Mouse (Mus musculus): Measurements from ENCODE around the gene Kcng1. TPM values are rescaled to one million over a fixed set of nuclear protein-coding genes. Genes with fewer than 3 reads are reported as not detected.

Gene Kcng1
- polyA plus RNA-seq, 2 experiments = 0.02 to 0.09 TPM

DNA sequence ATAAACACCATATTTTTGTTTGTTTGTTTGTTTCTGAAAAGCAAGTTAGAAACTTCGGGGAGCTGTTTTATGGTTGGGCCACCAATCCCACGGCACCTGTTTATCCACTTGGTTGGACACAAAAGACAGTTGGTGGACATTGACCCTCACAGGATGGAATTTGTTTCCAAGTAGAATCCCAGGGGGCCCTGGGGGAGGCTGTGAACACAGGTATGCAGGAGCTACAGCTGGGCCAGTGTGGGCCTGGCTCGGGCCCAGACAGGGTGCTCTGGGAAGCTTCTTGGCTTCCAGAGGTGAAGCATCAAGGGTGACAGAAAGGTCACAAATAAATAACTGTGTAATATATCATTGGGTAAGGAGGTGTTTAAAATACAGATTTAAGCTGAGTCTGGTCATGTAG, 25.0 kb downstream of the Kcng1 start:
- Histone ChIP-seq H3K27ac (no peak overlapping the region), H3K36me3 (replicated peaks; ENCODE audit: control insufficient read depth, insufficient read depth, low read depth) (no peaks in the 10 kb centered on the region), H3K4me1 (replicated peaks; ENCODE audit: control insufficient read depth in 2 of 2, insufficient read depth in 2 of 2, low read length in 1 of 2) (no peaks in the 10 kb centered on the region), H3K27me3 (ENCODE audit: control insufficient read depth, insufficient read depth, low read length) (no peaks in the 10 kb centered on the region; the same call in 1 of the 2 replicates), H3K4me3 (ENCODE audit: insufficient read depth in 1 of 2, low read depth in 2 of 2, low read length in 2 of 2) (no peak overlapping the region), H3K9me3 (ENCODE audit: control insufficient read depth, low read length) (no peaks in the 10 kb centered on the region), H3K9ac (replicated peaks) (no peak overlapping the region), H3K4me2 (ENCODE audit: low read depth) (no peak overlapping the region)
- DNase-seq (ENCODE audit: low read depth in 3 of 3, low spot score in 3 of 3) = no peak
- TF ChIP-seq CTCF (IDR thresholded peaks at IDR 0.05; ENCODE audit: low read depth) (no peak), EP300 (IDR thresholded peaks at IDR 0.05; ENCODE audit: low read depth) (no peak)
- WGBS (ENCODE audit: insufficient replicate concordance) = 64% methylated on average over 3 of the region's 3 CpGs
- ATAC-seq (ENCODE audit: insufficient read depth) = no peak

DNA sequence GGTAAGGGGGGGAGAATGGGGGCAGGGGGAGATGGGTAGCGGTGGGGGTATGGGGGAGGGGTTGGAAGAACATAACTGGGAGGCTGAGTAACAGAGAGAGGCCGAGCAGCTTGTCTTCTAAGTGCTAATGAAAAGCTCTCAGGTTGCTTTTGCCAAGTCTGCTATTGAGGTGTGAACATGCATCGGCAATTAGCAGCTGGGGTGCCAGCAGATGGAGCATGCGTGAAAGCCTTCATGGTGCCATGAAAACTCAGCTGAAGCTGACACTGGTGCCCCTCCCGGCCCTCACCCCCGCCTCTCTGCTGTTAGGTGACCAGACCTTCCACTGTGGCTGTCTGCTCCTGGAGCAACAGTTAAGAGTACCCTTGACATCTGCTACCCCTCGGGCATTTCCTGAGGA, 27.7 kb downstream of the Kcng1 start:
- Histone ChIP-seq H3K27ac (no peak overlapping the region), H3K9ac (replicated peaks) (no peak overlapping the region), H3K9me3 (ENCODE audit: control insufficient read depth, low read length) (no peaks in the 10 kb centered on the region), H3K27me3 (ENCODE audit: control insufficient read depth, insufficient read depth, low read length) (no peaks in the 10 kb centered on the region), H3K4me3 (ENCODE audit: insufficient read depth in 1 of 2, low read depth in 2 of 2, low read length in 2 of 2) (no peak overlapping the region), H3K36me3 (replicated peaks; ENCODE audit: control insufficient read depth, insufficient read depth, low read depth) (no peaks in the 10 kb centered on the region), H3K4me2 (ENCODE audit: low read depth) (no peak overlapping the region), H3K4me1 (replicated peaks; ENCODE audit: control insufficient read depth in 2 of 2, insufficient read depth in 2 of 2, low read length in 1 of 2) (no peaks in the 10 kb centered on the region)
- ATAC-seq (ENCODE audit: insufficient read depth) (no peak), DNase-seq (ENCODE audit: low read depth in 3 of 3, low spot score in 3 of 3) (no peak)
- 22% methylated on average over 7 of the region's 7 CpGs for WGBS (ENCODE audit: insufficient replicate concordance)
- TF ChIP-seq EP300 (IDR thresholded peaks at IDR 0.05; ENCODE audit: low read depth) (no peak), CTCF (IDR thresholded peaks at IDR 0.05; ENCODE audit: low read depth) (no peak)

DNA sequence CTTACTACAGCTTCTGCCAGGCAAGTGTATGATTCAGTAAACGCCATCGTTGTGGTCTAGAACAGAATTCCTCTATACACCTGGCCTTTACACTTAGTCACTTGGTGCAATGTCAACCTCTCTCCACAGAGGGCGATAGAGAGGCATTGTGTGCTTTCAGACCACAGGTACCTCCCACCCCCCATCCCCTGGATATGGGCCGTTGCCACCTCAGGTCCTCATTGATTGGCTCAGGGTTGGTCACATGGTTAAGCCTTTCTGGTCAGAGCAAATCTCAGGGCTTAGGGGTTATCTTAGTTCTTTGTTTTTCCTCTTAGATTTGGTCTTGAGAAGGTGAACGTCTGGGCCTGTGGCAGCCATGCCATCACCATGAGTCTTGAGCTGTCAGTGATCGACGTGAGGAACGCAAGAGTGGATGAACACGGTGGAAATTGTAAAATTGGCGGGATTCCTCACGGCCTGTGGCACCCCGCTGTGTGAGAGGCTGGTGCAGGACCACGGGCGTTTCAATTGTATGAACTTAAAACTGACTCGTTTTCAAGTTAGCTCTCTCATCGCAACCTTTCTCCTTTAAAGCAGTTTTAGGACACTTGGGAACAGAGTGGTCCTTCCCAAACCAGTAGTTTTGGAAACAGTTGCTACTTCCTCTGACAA, 28.8 kb downstream of the Kcng1 start:
- TF ChIP-seq EP300 (IDR thresholded peaks at IDR 0.05; ENCODE audit: low read depth) = no peak
- peak; percentile 75 for TF ChIP-seq CTCF (IDR thresholded peaks at IDR 0.05; ENCODE audit: low read depth)
- WGBS (ENCODE audit: insufficient replicate concordance) = 11% methylated on average over 16 of the region's 16 CpGs
- Histone ChIP-seq H3K9ac (replicated peaks) (no peak overlapping the region), H3K4me2 (ENCODE audit: low read depth) (no peak overlapping the region; the same call in 1 of the 2 replicates), H3K9me3 (ENCODE audit: control insufficient read depth, low read length) (no peaks in the 10 kb centered on the region), H3K4me3 (ENCODE audit: insufficient read depth in 1 of 2, low read depth in 2 of 2, low read length in 2 of 2) (no peak overlapping the region), H3K4me1 (replicated peaks; ENCODE audit: control insufficient read depth in 2 of 2, insufficient read depth in 2 of 2, low read length in 1 of 2) (no peaks in the 10 kb centered on the region), H3K27me3 (ENCODE audit: control insufficient read depth, insufficient read depth, low read length) (no peaks in the 10 kb centered on the region), H3K36me3 (replicated peaks; ENCODE audit: control insufficient read depth, insufficient read depth, low read depth) (no peaks in the 10 kb centered on the region), H3K27ac (no peak overlapping the region)
- DNase-seq (ENCODE audit: low read depth in 3 of 3, low spot score in 3 of 3) = no peak
- ATAC-seq (ENCODE audit: insufficient read depth) = peak; percentile 15; the same call in 1 of the 2 replicates

DNA sequence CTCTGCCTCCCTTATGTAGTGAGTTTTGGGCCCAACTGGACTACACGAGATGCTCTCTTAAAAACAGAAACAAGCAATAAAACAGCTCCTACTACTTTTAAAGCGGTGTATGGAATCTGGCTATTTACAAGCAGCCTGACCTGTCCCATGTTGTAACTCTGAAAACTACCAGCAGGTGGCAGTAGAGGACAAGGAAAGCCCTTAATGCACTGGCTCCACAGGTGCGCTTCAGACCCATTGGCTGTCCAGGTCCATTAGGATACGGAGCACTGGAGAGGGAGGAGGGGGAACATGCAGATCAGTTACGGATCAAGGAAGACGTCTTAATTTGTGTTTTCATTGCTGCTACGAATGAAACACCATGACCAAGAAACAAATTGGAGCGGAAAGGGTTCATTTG, 31.3 kb downstream of the Kcng1 start:
- WGBS (ENCODE audit: insufficient replicate concordance) = 14% methylated on average over 8 of the region's 8 CpGs
- DNase-seq (ENCODE audit: low read depth in 3 of 3, low spot score in 3 of 3) = peak; percentile 62 to 66 (median 63)

DNA sequence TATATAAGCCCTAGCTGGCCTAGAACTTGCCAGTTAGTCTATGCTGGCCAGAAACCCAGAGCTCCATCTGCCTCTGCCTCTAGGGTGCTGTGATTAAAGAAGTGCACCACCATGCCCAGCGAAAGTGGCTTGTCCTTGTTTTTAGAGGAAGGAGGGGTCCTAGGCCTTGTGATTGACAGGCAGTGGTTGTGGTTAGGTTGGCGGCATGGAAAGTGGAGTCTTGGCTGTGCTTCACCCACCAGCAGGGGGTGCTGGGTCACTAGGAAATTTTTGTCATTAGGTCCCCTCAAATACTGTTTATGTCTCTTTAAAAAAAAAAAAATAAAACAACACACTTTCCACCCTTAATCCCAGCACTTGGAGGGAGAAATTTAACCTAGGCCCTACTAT, 32.7 kb downstream of the Kcng1 start:
- DNase-seq (ENCODE audit: low read depth in 3 of 3, low spot score in 3 of 3) = peak in 1 of 3 experiments; percentile 33
- no peak overlapping the region for H3K9ac ChIP-seq (replicated peaks)
- no peak overlapping the region for H3K4me2 ChIP-seq (ENCODE audit: low read depth)
- H3K9me3 ChIP-seq (ENCODE audit: control insufficient read depth, low read length) = no peaks in the 10 kb centered on the region
- WGBS (ENCODE audit: insufficient replicate concordance) = 3% methylated on average over 2 of the region's 2 CpGs
- H3K4me3 ChIP-seq (ENCODE audit: insufficient read depth in 1 of 2, low read depth in 2 of 2, low read length in 2 of 2) = no peak overlapping the region
- no peak for ATAC-seq (ENCODE audit: insufficient read depth)
- no peaks in the 10 kb centered on the region for H3K4me1 ChIP-seq (replicated peaks; ENCODE audit: control insufficient read depth in 2 of 2, insufficient read depth in 2 of 2, low read length in 1 of 2)
- TF ChIP-seq CTCF (IDR thresholded peaks at IDR 0.05; ENCODE audit: low read depth) = peak; percentile 52
- TF ChIP-seq EP300 (IDR thresholded peaks at IDR 0.05; ENCODE audit: low read depth) = no peak
- no peaks in the 10 kb centered on the region for H3K36me3 ChIP-seq (replicated peaks; ENCODE audit: control insufficient read depth, insufficient read depth, low read depth)
- H3K27ac ChIP-seq = no peak overlapping the region
- H3K27me3 ChIP-seq (ENCODE audit: control insufficient read depth, insufficient read depth, low read length) = no peaks in the 10 kb centered on the region

More for the DNA sequence above, 31.3 kb downstream of the Kcng1 start:
- no peaks in the 10 kb centered on the region for H3K27me3 ChIP-seq (ENCODE audit: control insufficient read depth, insufficient read depth, low read length)
- no peak for ATAC-seq (ENCODE audit: insufficient read depth)
- H3K36me3 ChIP-seq (replicated peaks; ENCODE audit: control insufficient read depth, insufficient read depth, low read depth) = no peaks in the 10 kb centered on the region
- H3K4me1 ChIP-seq (replicated peaks; ENCODE audit: control insufficient read depth in 2 of 2, insufficient read depth in 2 of 2, low read length in 1 of 2) = no peaks in the 10 kb centered on the region
- H3K9ac ChIP-seq (replicated peaks) = no peak overlapping the region
- H3K4me2 ChIP-seq (ENCODE audit: low read depth) = no peak overlapping the region
- TF ChIP-seq CTCF (IDR thresholded peaks at IDR 0.05; ENCODE audit: low read depth) (peak; percentile 94), EP300 (IDR thresholded peaks at IDR 0.05; ENCODE audit: low read depth) (no peak)
- no peak overlapping the region for H3K27ac ChIP-seq
- no peaks in the 10 kb centered on the region for H3K9me3 ChIP-seq (ENCODE audit: control insufficient read depth, low read length)
- no peak overlapping the region for H3K4me3 ChIP-seq (ENCODE audit: insufficient read depth in 1 of 2, low read depth in 2 of 2, low read length in 2 of 2)

All from liver, embryonic 14.5 days (tissue).